Mouse (Mus musculus): ENCODE data around the gene Mgrn1. TPM values are rescaled to one million over a fixed set of nuclear protein-coding genes. Genes with fewer than 3 reads are reported as not detected.

Mgrn1 gene
- 10 to 100 TPM; 46.6 to 48.3 TPM for polyA plus RNA-seq (2017; shearing (Covaris generic))

DNA sequence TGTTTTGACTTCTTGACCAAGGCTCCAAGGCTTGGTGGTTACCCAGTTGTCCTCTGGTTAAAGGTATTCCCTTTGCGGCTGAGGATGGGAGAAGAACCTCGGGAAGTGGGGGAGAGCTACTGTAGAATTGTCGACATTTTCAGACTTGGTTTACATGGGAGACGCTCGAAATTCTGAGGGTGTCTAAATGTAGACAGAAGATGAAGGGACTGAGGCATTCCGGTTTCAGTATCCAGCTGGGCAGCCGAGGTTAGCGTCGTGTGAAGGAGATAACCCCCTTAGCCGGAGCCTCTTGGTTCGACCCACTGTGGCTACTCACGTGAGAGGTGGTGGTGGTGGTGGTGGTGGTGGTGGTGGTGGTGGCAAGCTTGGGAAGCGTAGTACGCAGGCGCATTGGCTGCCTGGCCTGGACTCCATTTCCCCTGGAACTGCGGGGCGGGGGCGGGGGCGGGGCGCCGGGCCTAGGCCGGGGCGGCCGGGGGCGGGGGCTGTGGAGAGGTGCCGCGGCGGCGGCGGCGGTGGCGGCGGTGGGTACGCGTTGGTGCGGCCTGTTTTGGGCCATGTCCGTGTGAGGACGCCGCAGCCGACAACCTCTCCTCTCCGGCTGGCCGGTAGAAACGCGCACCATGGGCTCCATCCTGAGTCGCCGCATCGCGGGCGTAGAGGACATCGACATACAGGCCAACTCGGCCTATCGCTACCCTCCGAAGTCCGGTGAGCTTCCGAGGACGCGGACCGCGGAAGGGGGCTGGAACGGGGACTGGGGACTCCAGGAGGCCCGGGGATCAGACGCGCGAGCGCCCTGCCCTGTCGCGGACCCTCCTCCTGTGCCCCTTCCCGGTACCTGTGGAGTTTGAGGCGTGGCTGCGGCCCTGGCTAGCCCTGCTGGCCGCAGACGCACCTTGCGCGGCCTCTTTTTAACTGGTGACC is at the start of gene Mgrn1:
Gene Mgrn1 (plus strand): TSS at position 490 of the 930 bp plus-strand sequence.

DNA sequence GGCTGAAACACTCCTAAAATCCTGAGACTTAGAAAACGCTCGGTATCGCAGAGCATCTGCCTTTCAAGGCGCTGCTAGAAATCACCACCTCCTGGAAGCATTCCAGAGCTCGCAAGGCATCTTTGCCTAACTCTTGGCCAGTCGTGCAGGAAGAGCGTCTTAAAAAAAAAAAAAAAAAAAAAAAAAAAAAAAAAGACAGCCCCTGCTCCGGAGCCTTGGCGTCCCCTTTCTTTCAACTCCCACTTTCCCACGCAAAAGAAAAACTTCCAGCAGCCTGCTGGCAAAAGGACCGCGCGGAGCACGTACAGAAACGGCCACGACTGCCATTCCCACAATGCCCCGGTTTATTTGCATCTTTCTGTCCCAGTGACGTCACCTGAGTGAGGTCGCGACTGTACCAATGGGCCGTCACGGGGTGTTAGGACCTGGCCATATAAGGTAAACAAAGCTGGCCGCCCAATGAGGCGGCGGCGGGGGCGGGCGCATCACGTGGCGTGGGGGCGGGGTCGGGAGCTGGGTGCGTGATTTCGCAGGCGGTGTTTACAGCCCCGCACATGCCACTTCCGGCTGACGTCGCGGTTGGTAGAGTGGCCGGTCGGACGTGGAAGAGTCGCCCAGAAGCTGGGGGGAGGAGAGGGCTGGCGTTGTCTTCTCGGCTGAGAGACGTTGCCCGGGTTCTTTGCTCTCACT is 5.8 kb upstream of the Mgrn1 start, which contains the start of gene Ubald1:
Gene Ubald1 (minus strand): TSS at position 180 of the 690 bp plus-strand sequence.

DNA sequence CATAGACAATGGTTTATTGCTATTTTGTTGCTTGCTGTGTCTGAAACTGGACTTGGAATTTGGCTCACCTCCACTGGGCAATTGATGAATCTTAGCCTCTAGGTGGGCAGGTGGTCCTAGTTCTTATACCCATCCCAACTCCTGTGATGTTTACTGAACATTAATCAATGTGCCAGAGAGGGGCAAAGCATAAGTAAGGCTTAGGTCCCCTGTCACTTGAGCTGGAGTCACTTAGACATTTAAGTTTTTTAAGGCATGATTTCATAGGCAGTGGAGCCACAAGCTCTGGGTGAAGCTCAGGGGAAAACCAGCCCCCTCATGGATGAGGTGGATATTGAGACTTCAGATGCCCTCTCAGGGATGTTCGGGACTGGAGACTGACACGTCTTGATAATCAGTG is 52.4 kb downstream of the Mgrn1 start, which contains the start of gene Nudt16l1:
Gene Nudt16l1 (plus strand): TSS at position 301 of the 400 bp plus-strand sequence.

DNA sequence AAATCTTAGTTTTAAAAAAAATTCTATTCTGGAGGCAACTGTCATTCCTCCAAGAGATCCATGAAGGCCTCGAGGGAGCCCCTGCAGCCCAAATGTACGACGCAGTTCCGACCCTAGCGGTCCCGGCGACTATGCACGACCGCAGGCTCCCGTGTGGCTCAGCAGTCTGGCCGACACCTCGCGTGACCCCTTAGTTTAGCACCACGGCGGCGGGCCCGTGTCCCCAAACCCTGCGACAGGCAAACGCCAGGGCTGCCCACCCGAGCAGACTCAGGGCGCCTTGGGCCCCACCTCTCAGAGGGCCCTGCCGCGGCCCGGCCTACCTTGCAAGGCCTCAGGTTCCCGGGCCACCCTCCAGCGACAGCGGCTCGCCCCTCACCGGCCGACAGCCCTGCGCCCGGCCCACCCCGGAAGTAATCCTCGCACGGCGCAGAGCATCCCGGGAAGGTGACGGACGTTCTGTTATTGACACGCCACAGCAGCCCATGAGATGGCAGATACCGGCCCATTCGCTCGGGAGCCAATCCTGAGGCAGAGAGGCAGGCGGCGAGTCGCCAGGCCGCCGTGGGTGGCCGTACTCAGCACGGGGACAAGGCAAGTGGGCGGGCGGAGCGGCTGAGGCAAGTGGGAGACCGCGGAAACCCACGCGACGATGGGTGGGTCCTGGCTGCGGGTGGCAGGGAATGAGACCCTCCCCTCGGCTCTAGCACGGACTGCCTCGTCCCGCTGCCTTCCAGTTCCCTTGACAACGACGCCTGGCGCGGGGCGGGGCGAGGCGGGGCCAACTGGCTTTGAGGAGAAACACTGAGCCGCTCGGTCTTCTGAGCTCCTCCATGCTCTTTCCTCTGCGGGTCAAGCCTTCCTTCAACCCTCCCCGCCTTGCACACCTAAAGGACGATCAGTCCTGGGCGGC is 78.0 kb downstream of the Mgrn1 start, which contains the start of gene Anks3:
Gene Anks3 (minus strand): TSS at position 409 of the 913 bp plus-strand sequence.

Other genes with a start within 250 kb of the Mgrn1 start
- gene Vasn, start 246.3 kb upstream of the Mgrn1 start, polyA plus RNA-seq (2017; shearing (Covaris generic)) = 1 to 10 TPM in 1 of 2 experiments, under 1 TPM in 1; 0.47 to 1.5 TPM
- gene Dnaja3, start 246.3 kb upstream of the Mgrn1 start, polyA plus RNA-seq (2017; shearing (Covaris generic)) = 10 to 100 TPM; 32.8 to 35.8 TPM
- 100 to 1,000 TPM in 1 of 2 experiments, 10 to 100 TPM in 1; 82.0 to 176 TPM for gene Coro7, start 206.5 kb upstream of the Mgrn1 start, polyA plus RNA-seq (2017; shearing (Covaris generic))
- 10 to 100 TPM; 13.8 to 24.6 TPM for gene Nmral1, start 166.9 kb upstream of the Mgrn1 start, polyA plus RNA-seq (2017; shearing (Covaris generic))
- gene Hmox2, start 159.9 kb upstream of the Mgrn1 start, polyA plus RNA-seq (2017; shearing (Covaris generic)) = 100 to 1,000 TPM in 1 of 2 experiments, 10 to 100 TPM in 1; 90.8 to 101 TPM
- gene Cdip1, start 96.0 kb upstream of the Mgrn1 start, polyA plus RNA-seq (2017; shearing (Covaris generic)) = 10 to 100 TPM; 27.8 to 50.8 TPM
- 1 to 10 TPM in 1 of 2 experiments, under 1 TPM in 1; 0.13 to 1.7 TPM for gene 4930562C15Rik, start 50.8 kb upstream of the Mgrn1 start, polyA plus RNA-seq (2017; shearing (Covaris generic))
- gene Ubald1, start 5.9 kb upstream of the Mgrn1 start, polyA plus RNA-seq (2017; shearing (Covaris generic)) = 10 to 100 TPM; 47.1 to 53.4 TPM
- gene Nudt16l1, start 52.5 kb downstream of the Mgrn1 start, polyA plus RNA-seq (2017; shearing (Covaris generic)) = 100 to 1,000 TPM; 135 to 144 TPM
- gene Anks3, start 78.0 kb downstream of the Mgrn1 start, polyA plus RNA-seq (2017; shearing (Covaris generic)) = 10 to 100 TPM; 58.9 to 64.7 TPM
- under 1 TPM in 1 of 2 experiments, not detected in 1; 0.28 TPM for gene Sept12, start 111.6 kb downstream of the Mgrn1 start, polyA plus RNA-seq (2017; shearing (Covaris generic))
- gene Smim22, start 121.0 kb downstream of the Mgrn1 start, polyA plus RNA-seq (2017; shearing (Covaris generic)) = not detected
- gene Rogdi, start 127.3 kb downstream of the Mgrn1 start, polyA plus RNA-seq (2017; shearing (Covaris generic)) = 10 to 100 TPM; 16.7 to 16.9 TPM
- 100 to 1,000 TPM; 118 to 129 TPM for gene Glyr1, start 163.6 kb downstream of the Mgrn1 start, polyA plus RNA-seq (2017; shearing (Covaris generic))
- gene Ubn1, start 163.8 kb downstream of the Mgrn1 start, polyA plus RNA-seq (2017; shearing (Covaris generic)) = 10 to 100 TPM; 40.5 to 42.3 TPM
- gene Ppl, start 246.2 kb downstream of the Mgrn1 start, polyA plus RNA-seq (2017; shearing (Covaris generic)) = under 1 TPM; 0.06 to 0.39 TPM